ENCODE assay signal across 26 mouse cellular contexts in the genomic region with DNA sequence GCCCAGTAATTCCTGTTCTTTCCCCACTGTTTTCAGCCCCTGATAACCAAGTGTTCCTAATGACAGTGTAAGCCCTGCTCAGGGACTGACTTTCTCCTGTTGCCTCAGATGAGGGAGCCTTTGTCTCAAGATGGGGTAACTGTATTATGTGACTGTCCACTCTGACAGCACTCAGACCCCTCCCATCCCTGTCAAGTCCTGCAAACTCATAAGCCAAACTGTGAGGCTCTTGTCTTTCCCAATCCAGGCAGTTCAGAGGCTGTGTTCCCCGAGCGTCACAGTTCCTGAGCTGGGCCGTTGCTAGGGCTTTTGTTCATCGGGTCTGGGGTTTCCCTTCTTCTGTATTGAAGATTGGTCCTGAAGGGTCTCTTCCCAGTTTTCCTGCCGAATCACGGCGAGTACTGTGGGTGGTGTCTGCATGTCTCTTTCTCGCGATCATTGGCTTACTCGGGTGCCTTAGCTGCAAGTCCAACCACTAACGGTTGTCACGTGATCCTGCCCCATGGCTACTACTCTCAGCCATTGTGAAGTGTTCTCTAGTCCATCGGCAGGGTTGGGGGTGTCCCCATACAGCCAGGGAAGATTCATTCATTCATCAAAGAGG. TPM values are rescaled to one million over a fixed set of nuclear protein-coding genes. Genes with fewer than 3 reads are reported as not detected.
DNase-seq lines count a peak whose midpoint lies in the region; ATAC-seq and TF ChIP-seq lines count a peak whose summit lies in the region.
"Had no signal": no experiment of that assay in that cellular context is flagged by ENCODE, and none has a peak within 500 bp of the region (broad histone marks: within the 10 kb centered on the region; RNA-seq: fewer than 3 reads in every experiment).

No protein-coding gene starts in this region.

- 0 out of 2 replicates have a peak, but pooled peaks have one; percentile 9 for ATAC-seq in megakaryocyte progenitor cell, adult 5-6 weeks (replicated peaks; ENCODE audit: poor library complexity)
- ATAC-seq: CD4-positive, CD25-positive, alpha-beta regulatory T cell, adult 4 months; forebrain, embryonic 13.5 days; hindbrain, embryonic 16.5 days; intestine, embryonic 15.5 days; liver, embryonic 12.5 days; liver, postnatal 0 days; Patski had no signal

- H3K4me3 ChIP-seq in layer of hippocampus, adult 2 months: peak overlapping the region; percentile 33; the same call in 1 of the 2 replicates
- H3K4me3 ChIP-seq: forebrain, embryonic 13.5 days; heart, embryonic 12.5 days; intestine, embryonic 15.5 days; liver, embryonic 12.5 days; neural tube, embryonic 13.5 days had no signal

- no peak for TF ChIP-seq CTCF in layer of hippocampus, adult 2 months (conservative IDR thresholded peaks at IDR 0.05)

- no peak for DNase-seq in layer of hippocampus, adult 2 months (ENCODE audit: low spot score in 2 of 2)
- DNase-seq in layer of hippocampus, postnatal 10 days (ENCODE audit: low spot score in 2 of 2): no peak
- peak; percentile 37 for DNase-seq in retina, postnatal 1 day
- DNase-seq in retina, embryonic 14.5 days (ENCODE audit: low spot score): no peak
- peak; percentile 13 for DNase-seq in Muller cell, postnatal 12 days (ENCODE audit: inconsistent ontology term)
- no peak for DNase-seq in frontal cortex, postnatal 36 days (ENCODE audit: low spot score in 2 of 2)
- DNase-seq: adrenal gland, postnatal 36 days; cerebellum, adult 18-20 months; cerebellum, postnatal 14 days; gastrocnemius, postnatal 14 days; heart, postnatal 4 days; kidney, adult 8-10 months; kidney, postnatal 14 days; left cerebral cortex, postnatal 4 days; liver, postnatal 0 days; lung, postnatal 14 days; thymus, postnatal 36 days had no signal

- no peak overlapping the region for H3K27ac ChIP-seq in layer of hippocampus, adult 2 months
- H3K27ac ChIP-seq: forebrain, embryonic 13.5 days; intestine, embryonic 15.5 days; liver, embryonic 12.5 days; neural tube, embryonic 13.5 days had no signal

RNA-seq across cellular contexts. Expression of a gene that starts 19.2 kb away (rescaled TPM):
- total RNA-seq in layer of hippocampus, adult 2 months (2021): 100 to 1,000 TPM; 170 to 175 TPM
- 100 to 1,000 TPM; 146 to 150 TPM for total RNA-seq in layer of hippocampus, postnatal 10 days (2021)
- total RNA-seq in megakaryocyte progenitor cell, adult 5-6 weeks (2015): 86.5 and 106 TPM in 2 replicates
- 36.0 and 41.3 TPM in 2 replicates for total RNA-seq in megakaryocyte progenitor cell, adult 5-6 weeks (2017)

RNA-seq across cellular contexts. Expression of a gene that starts 25.9 kb away (rescaled TPM):
- total RNA-seq in layer of hippocampus, adult 2 months (2021): 1 to 10 TPM; 3.1 to 7.0 TPM
- 1 to 10 TPM; 2.7 to 3.0 TPM for total RNA-seq in layer of hippocampus, postnatal 10 days (2021)
- total RNA-seq in megakaryocyte progenitor cell, adult 5-6 weeks (2015): 8.4 and 13.3 TPM in 2 replicates
- 7.1 and 7.7 TPM in 2 replicates for total RNA-seq in megakaryocyte progenitor cell, adult 5-6 weeks (2017)

RNA-seq across cellular contexts. Expression of a gene that starts 32.6 kb away (rescaled TPM):
- 100 to 1,000 TPM; 130 to 135 TPM for total RNA-seq in layer of hippocampus, adult 2 months (2021)
- total RNA-seq in layer of hippocampus, postnatal 10 days (2021): 100 to 1,000 TPM; 145 to 151 TPM
- 259 and 365 TPM in 2 replicates for total RNA-seq in megakaryocyte progenitor cell, adult 5-6 weeks (2015)
- total RNA-seq in megakaryocyte progenitor cell, adult 5-6 weeks (2017): 366 and 525 TPM in 2 replicates

RNA-seq across cellular contexts. Expression of a gene that starts 36.5 kb away (rescaled TPM):
- 100 to 1,000 TPM; 283 to 289 TPM for total RNA-seq in layer of hippocampus, adult 2 months (2021)
- 100 to 1,000 TPM; 150 to 152 TPM for total RNA-seq in layer of hippocampus, postnatal 10 days (2021)
- 25.4 and 32.4 TPM in 2 replicates for total RNA-seq in megakaryocyte progenitor cell, adult 5-6 weeks (2015)
- total RNA-seq in megakaryocyte progenitor cell, adult 5-6 weeks (2017): 11.8 and 15.1 TPM in 2 replicates

RNA-seq across cellular contexts. Expression of a gene that starts 41.0 kb away (rescaled TPM):
- 1 to 10 TPM in 1 of 2 experiments, under 1 TPM in 1; 0.54 to 1.0 TPM for total RNA-seq in layer of hippocampus, adult 2 months (2021)
- under 1 TPM; 0.62 to 0.69 TPM for total RNA-seq in layer of hippocampus, postnatal 10 days (2021)
- 0.34 and 0.42 TPM in 2 replicates for total RNA-seq in megakaryocyte progenitor cell, adult 5-6 weeks (2015)
- 0.14 TPM in 1 of 2 replicates, not detected in the other for total RNA-seq in megakaryocyte progenitor cell, adult 5-6 weeks (2017)

Comparison
In these comparisons a context has a peak if more than half of its experiments do, and no peak if none do; other contexts are left out.
1. DNase-seq: peak in retina, postnatal 1 day (single experiment) and Muller cell, postnatal 12 days (single experiment); none in layer of hippocampus, adult 2 months (0 of 2), layer of hippocampus, postnatal 10 days (0 of 2), retina, embryonic 14.5 days (single experiment) and frontal cortex, postnatal 36 days (0 of 2).